Mouse (Mus musculus) right cerebral cortex, postnatal 25 days (tissue): ENCODE data around the gene Retreg1.

Experiments used
- DNase-seq: peaks from one replicate; pipeline ENCODE4 v3.0.0; 2022

Retreg1 gene

DNA sequence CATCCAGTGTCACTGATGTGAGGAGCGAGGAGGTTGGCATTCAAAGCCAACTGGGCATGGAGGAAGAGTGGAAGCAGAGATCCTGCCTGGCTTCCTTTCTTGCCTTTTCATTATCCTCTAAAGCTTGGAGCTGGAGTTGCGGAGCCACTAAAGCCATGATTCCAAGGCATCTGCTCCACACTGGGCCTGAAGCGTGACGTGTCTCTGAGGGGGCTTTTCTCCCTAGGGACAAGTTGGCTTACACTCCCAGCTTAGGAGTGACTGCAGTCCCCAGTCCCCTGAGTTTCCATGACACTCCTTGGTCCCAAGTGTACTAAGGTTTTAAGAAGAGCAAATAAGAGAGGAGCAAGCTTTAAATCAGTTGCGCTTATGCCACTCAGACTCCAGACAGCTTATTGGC, 179.7 kb downstream of the Retreg1 start:
- no peak for DNase-seq
